Mouse (Mus musculus) layer of hippocampus, adult 8-10 months (tissue): Measurements from ENCODE around the gene Gdpd1. TPM values are rescaled to one million over a fixed set of nuclear protein-coding genes. Genes with fewer than 3 reads are reported as not detected.

ENCODE experiments used
- DNase-seq, 2 experiments: peaks; one replicate each; pipeline ENCODE4 v3.0.0; 2022; ENCODE audit warnings: low spot score in 2 of 2
- microRNA-seq, 2 experiments: library from miRNA; unstranded; fragments of <30 nt; microRNA quantifications; one replicate each; pipeline ENCODE4 v1.2.0; 2022
- total RNA-seq, 4 experiments: library from RNA; stranded (reverse); gene quantifications; 2 replicates each; pipeline ENCODE4 v1.2.4; 2022

The Gdpd1 gene
- total RNA-seq, 4 experiments from 2014 or later = 39.8 to 54.5 (median 45.0) TPM

- DNase-seq = no peak
Observed at GRCm38 (mm10) chr11:86992461-86992988, 81.3 kb downstream of the Gdpd1 start.

- no peak for DNase-seq
Observed at GRCm38 (mm10) chr11:86991241-86991640, 82.6 kb downstream of the Gdpd1 start.

GRCm38 (mm10) chr11:86990309-86990708 is 83.6 kb downstream of the Gdpd1 start:
- DNase-seq = no peak

- no peak for DNase-seq
Observed at GRCm38 (mm10) chr11:86984990-86985389, 88.9 kb downstream of the Gdpd1 start.

Small RNAs within 50 kb of the gene (microRNA-seq; reads per million reads assigned to microRNA genes)
- gene Mir301 = 37.3 to 389 reads per million in 2 experiments

Other genes with a start within 250 kb of the Gdpd1 start
- 10 to 100 TPM; 21.5 to 28.4 (median 24.6) TPM for gene Ypel2, start 80.4 kb downstream of the Gdpd1 start, total RNA-seq
- gene Smg8, start 12.7 kb upstream of the Gdpd1 start, total RNA-seq = 10 to 100 TPM; 16.4 to 18.6 (median 17.5) TPM
- under 1 TPM; 0.27 to 0.52 (median 0.40) TPM for gene Prr11, start 34.6 kb upstream of the Gdpd1 start, total RNA-seq
- 10 to 100 TPM; 13.7 to 16.1 (median 14.8) TPM for gene Ska2, start 35.2 kb upstream of the Gdpd1 start, total RNA-seq
- 100 to 1,000 TPM; 166 to 174 (median 170) TPM for gene Trim37, start 53.0 kb upstream of the Gdpd1 start, total RNA-seq